Mouse (Mus musculus) left cerebral cortex, adult 8-10 months (tissue): ENCODE measurements around the gene C1qtnf2. TPM values are rescaled to one million over a fixed set of nuclear protein-coding genes. Genes with fewer than 3 reads are reported as not detected.

ENCODE experiments used
- DNase-seq, 2 experiments: peaks; one replicate each; pipeline ENCODE4 v3.0.0; 2022; ENCODE audit warnings: low spot score in 2 of 2
- total RNA-seq, 4 experiments: library from RNA; stranded (reverse); gene quantifications; 2 replicates each; pipeline ENCODE4 v1.2.4; 2022

Gene C1qtnf2
- total RNA-seq, 4 experiments from 2014 or later, result 1.7 to 3.7 (median 2.1) TPM

DNA sequence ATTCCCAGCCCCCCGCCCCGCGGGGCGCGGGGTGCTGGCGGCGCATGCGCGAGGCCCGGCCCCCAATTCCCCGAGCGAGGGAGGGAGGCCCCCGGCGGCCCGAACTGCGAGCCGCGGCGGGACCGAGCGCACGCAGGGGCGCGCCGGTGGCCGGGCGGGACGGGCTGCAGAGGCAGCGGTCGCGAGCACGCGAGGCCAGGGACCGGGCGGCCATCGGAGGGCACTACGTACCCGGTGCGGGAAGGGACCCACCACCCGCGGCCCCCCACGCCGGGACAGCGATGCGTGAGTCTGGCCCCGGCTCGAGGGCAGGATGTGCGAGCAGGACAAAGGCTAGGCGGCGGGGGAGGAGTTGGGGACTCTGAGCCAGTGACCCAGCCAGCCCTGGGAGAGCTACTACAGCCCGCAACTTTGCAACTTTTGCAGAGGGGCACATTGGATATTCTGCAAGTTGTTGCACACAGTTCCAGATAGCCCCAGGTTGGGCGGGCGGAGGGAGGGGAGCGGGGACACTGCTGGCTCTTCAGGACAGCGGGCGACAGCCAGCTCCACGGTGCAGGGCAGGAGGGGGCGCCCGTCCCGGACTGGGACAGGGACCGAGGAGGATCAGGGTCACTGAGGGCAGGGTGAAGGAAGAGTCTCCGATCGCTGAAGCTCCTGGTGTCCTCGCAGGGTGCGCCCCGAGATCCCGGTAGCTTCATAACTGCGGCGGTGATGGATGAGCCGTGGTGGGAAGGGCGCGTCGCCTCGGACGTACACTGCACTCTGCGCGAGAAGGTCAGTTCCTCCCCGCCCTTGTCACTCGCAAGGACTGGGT is 54.8 kb downstream of the C1qtnf2 start, which contains the start of gene Ccnjl:
TSS of gene Ccnjl (plus strand) at position 102 of the 817 bp plus-strand sequence.
- peak; percentile 19 to 20 for DNase-seq

GRCm38 (mm10) chr11:43530043-43530442 is 56.0 kb downstream of the C1qtnf2 start:
- DNase-seq, result no peak

DNA sequence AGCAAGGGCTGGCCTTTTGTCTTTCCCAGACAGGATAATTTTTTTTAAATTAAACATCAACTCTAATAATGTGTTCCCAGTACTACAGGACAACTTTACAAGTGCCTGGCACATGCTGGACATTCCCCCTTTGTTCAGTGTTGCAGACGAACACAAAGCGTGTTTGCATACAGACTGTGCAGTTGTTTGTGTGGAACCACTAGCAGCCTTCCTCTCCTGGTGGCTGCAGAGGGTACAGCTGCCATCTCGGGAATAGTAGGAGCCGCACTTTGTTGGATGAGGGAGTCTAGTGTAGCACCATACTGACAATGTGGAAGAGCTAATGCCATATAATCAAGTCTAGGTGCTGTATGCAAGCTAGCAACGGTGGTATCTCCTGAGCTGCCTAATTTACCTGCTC is 57.5 kb downstream of the C1qtnf2 start:
- DNase-seq, result no peak

DNA sequence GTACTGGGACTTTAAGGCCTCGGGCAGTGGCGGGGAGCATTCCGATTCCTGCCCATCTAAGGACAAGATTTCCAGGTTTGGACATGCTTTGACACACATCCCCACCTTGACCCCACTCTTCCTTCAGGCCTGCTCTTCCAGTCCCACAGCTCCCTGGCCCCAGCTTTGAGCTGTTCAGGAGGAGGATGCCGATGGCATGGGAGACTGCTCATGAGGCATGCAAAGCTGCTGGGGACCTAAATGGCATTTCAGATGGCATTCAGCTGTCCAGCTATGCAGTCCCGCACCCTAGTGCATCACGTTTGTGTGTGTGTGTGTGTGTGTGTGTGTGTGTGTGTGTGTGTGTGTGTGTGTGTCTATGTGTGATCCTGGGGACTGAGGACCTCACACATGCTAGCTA is 63.0 kb downstream of the C1qtnf2 start:
- DNase-seq, result no peak

- no peak for DNase-seq
These were observed 65.8 kb downstream of the C1qtnf2 start for GRCm38 (mm10) chr11:43539863-43540262.

Other genes starting within 250 kb of the C1qtnf2 start
- 10 to 100 TPM; 27.6 to 31.7 (median 29.8) TPM for gene Pttg1, start 48.0 kb upstream of the C1qtnf2 start, total RNA-seq
- 10 to 100 TPM; 52.6 to 58.3 (median 55.7) TPM for gene Slu7, start 40.5 kb upstream of the C1qtnf2 start, total RNA-seq
- gene Ccnjl, start 54.5 kb downstream of the C1qtnf2 start, total RNA-seq, result 1 to 10 TPM; 2.8 to 4.0 (median 3.2) TPM
- gene 4933415A04Rik, start 112.8 kb downstream of the C1qtnf2 start, total RNA-seq, result 1 to 10 TPM in 1 of 4 experiments, under 1 TPM in 3; 0.53 to 1.1 (median 0.86) TPM
- gene Fabp6, start 127.3 kb downstream of the C1qtnf2 start, total RNA-seq, result not detected
- gene Pwwp2a, start 207.7 kb downstream of the C1qtnf2 start, total RNA-seq, result 10 to 100 TPM; 58.3 to 63.5 (median 62.4) TPM